Mouse (Mus musculus): ENCODE results near the gene Shcbp1l.
A peak's percentile ranks its signal among the peaks of the same experiment; 100 is the strongest.

Gene Shcbp1l

DNA sequence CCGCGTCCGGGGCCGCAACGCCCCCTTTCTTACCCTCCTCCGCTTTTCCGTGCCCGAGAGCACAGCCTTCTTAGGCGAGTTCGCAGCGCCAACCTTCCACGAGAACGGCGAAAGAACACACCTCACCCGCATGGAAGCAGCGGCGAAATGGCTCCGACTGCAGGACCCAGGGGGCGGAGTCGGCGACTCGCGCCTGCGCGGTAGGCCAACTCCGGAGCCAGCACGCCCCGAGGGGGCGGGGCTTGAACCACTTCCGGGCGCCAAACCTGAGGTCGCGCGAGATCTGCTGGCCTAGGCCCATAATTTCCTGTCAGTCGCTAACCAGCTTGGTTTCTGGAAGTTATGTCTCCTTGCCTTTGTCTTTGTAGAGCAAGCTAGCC, 62.5 kb downstream of the Shcbp1l start, which contains the start of gene Dhx9:
Gene Dhx9 (minus strand): TSS at position 161 of the 380 bp plus-strand sequence.
- DNase-seq (ENCODE audit: extremely low spot score): peak; percentile 97

- DNase-seq (ENCODE audit: extremely low spot score): no peak
Observed at GRCm38 (mm10) chr1:153489132-153489531, 64.2 kb downstream of the Shcbp1l start.

GRCm38 (mm10) chr1:153489540-153489939, 64.6 kb downstream of the Shcbp1l start:
- no peak for DNase-seq (ENCODE audit: extremely low spot score)

- no peak for DNase-seq (ENCODE audit: extremely low spot score)
Observed at GRCm38 (mm10) chr1:153489963-153490362, 65.0 kb downstream of the Shcbp1l start.

DNA sequence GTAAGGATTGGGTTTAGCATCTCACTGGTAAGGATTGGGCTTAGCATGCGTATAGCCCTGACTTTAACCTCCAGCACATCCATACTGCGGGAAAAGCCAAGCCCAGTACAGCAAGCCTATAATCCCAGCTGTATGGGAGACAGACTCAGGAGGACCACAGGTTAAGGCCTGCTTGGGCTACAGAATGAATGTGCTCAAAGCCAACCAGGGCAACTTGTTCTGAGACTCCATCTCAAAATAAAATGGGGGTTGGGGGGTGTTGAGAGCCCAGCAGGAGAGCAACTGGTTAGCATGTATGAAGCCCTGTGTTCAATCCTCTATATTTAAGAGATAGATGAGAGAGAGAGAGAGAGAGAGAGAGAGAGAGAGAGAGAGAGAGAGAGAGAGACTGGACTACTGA, 66.4 kb downstream of the Shcbp1l start:
- DNase-seq (ENCODE audit: extremely low spot score): no peak

DNA sequence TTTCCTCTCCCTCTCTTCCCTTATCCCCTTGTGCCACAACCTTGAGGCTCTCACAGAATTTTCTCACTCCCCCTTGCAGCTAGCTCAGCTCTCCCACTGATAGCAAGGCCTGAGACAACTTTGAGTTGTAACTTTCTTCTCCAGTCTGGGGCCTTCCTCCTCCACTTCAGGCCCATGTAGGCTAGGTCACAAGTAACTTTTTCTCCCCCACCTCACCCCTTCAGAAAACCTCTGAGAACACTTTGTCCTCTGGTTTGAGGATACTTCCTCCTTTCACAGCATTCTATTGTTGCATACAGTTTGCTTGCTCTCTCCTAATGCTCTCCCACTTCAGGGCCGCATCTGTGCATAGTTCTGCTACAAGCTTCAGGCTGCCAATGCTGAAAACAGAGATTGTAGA, 66.9 kb downstream of the Shcbp1l start:
- DNase-seq (ENCODE audit: extremely low spot score): no peak

GRCm38 (mm10) chr1:153493338-153493737, 68.4 kb downstream of the Shcbp1l start:
- no peak for DNase-seq (ENCODE audit: extremely low spot score)

GRCm38 (mm10) chr1:153493931-153494330, 69.0 kb downstream of the Shcbp1l start:
- DNase-seq (ENCODE audit: extremely low spot score): no peak

- no peak for DNase-seq (ENCODE audit: extremely low spot score)
Observed at GRCm38 (mm10) chr1:153496030-153496429, 71.1 kb downstream of the Shcbp1l start.

GRCm38 (mm10) chr1:153500030-153500429, 75.1 kb downstream of the Shcbp1l start:
- no peak for DNase-seq (ENCODE audit: extremely low spot score)

DNA sequence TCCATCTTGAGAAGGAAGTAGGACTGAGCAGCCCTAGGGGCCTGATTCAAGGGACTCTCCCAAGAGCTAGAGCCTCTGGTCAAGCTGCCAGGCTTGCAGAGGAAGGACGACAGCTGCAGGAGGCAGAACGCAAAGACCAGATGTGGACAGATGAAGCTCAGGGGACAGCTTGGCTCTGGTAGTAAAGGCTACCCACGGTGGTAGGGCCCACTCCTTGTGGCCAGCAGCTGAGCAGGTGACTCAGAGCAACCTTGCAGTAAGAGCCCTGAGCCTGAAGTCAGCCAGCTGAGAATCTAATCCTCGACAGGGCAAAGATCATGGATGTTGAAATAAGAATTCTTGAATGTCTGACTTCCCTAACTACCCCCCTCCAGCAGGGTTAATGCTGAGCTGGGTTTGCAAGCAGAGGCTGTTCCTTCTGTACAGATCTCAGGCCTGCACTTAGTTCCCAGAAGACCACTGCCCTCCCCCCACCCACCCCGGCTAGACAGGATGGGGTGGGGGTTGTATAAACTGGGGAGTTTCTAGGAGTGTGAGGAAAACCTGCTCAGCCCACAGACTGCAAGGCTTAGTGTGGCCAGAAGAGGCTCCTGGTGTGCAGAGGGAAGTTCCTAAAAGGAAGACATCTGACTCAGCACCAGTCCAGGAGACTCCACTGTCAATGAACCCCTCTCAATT, 76.8 kb downstream of the Shcbp1l start:
- no peak for DNase-seq (ENCODE audit: extremely low spot score)
